Comparison of ENCODE assay signal across 8 mouse cellular contexts in the genomic region with DNA sequence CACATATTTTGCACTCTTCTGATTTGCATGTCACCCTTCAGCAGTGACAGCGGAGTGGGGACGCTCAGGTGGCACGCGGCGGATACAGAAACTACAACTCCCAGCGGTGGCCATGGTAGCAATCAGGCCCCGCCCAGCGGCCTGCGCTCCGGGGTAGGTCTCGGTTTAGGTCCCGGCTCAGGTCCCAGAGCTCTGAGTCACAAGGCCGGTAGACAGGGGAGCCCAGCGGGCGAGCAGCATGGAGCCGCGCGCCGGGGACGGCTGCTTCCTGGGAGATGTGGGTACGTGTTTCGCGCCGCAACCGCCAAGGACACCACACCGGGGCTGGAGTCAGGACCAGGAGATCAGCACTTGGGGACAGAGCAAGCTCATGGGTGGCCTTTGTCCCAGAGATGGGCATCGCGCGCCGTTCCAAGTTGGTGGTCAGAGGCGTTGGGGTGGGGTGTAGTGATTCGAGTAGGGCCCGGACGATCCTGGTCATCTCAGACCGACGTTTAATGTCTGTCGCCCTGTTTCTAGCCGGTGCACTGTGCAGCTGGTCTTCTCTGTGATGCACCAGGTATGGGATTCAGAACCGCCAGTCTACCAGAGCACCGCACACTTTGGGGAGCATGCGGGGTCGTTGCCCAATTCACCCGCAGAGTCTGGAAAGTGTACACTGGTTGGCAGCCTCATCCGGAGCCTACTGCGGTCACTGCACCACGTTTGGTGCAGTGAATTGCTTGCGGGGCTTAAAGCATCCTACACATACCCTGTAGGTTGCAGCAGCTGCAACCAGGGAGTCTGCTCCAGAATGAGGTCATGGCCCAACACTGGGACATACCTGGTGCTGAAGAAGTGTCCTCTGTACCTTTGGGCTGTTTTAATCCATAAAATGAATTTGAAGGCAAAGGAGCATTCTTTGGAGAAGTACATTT. TPM values are rescaled to one million over a fixed set of nuclear protein-coding genes. Genes with fewer than 3 reads are reported as not detected.
DNase-seq lines count a peak whose midpoint lies in the region; ATAC-seq lines count a peak whose summit lies in the region.

A gene (plus strand): TSS at position 138 of the 917 bp plus-strand sequence.

- WGBS in intestine, embryonic 14.5 days, result under 1% methylated on average over 47 of the region's 47 CpGs

- no peaks in the 10 kb centered on the region for H3K9me3 ChIP-seq in intestine, embryonic 14.5 days (ENCODE audit: control insufficient read depth, low read length)

- H3K4me1 ChIP-seq in intestine, embryonic 14.5 days (replicated peaks; ENCODE audit: control insufficient read depth, insufficient read depth, low read length), result peaks cover 9% of the 10 kb centered on the region

- H3K36me3 ChIP-seq in intestine, embryonic 14.5 days (ENCODE audit: control insufficient read depth, insufficient read depth, low read length), result no peaks in the 10 kb centered on the region

- H3K27ac ChIP-seq in intestine, embryonic 14.5 days (ENCODE audit: low read depth), result no peak within 1 kb of the TSS

- H3K27me3 ChIP-seq in intestine, embryonic 14.5 days (replicated peaks; ENCODE audit: control insufficient read depth, insufficient read depth, low read length), result no peaks in the 10 kb centered on the region

- intact Hi-C loops in left cerebral cortex, postnatal 14 days (cut with DNase I), result no loop called here

- H3K9ac ChIP-seq in intestine, embryonic 14.5 days (ENCODE audit: low read length), result peak within 1 kb of the TSS; percentile 64

- H3K4me2 ChIP-seq in intestine, embryonic 14.5 days (ENCODE audit: low read length), result peak within 1 kb of the TSS; percentile 72

- ATAC-seq in intestine, embryonic 14.5 days (replicated peaks; ENCODE audit: low FRiP score, low TSS enrichment, low read depth), result peak; percentile 94
- peak; percentile 97 for ATAC-seq in megakaryocyte-erythroid progenitor cell, adult 5-6 weeks (replicated peaks; ENCODE audit: low FRiP score, low TSS enrichment, poor library complexity, severe bottlenecking)

- peak within 1 kb of the TSS; percentile 69 for H3K4me3 ChIP-seq in intestine, embryonic 14.5 days (ENCODE audit: low read depth, low read length)

- peak; percentile 83 for DNase-seq in adrenal gland, adult 18-20 months (ENCODE audit: low spot score in 2 of 2)
- DNase-seq in embryo, embryonic 11 days, result peak; percentile 89
- peak; percentile 83 for DNase-seq in gastrocnemius, postnatal 25 days
- DNase-seq in intestine, embryonic 14.5 days (ENCODE audit: low spot score), result peak; percentile 84
- peak; percentile 78 to 83 for DNase-seq in left cerebral cortex, postnatal 14 days (ENCODE audit: low spot score in 2 of 2)
- peak; percentile 74 for DNase-seq in right cerebral cortex, postnatal 14 days
- peak; percentile 77 for DNase-seq in urinary bladder, postnatal 25 days (ENCODE audit: low spot score)

RNA-seq across cellular contexts. Expression of the gene that starts here (rescaled TPM):
- total RNA-seq in adrenal gland, adult 18-20 months (2021), result 10 to 100 TPM; 12.5 to 15.6 TPM
- total RNA-seq in gastrocnemius, postnatal 25 days (2021), result 10 to 100 TPM in 1 of 2 experiments, 1 to 10 TPM in 1; 9.9 to 10.4 TPM
- 8.5 and 12.3 TPM in 2 replicates for polyA plus RNA-seq in intestine, embryonic 14.5 days (2014; fragmentation: Nextera tagmentation; extraction: Ambion mirVana)
- total RNA-seq in left cerebral cortex, postnatal 14 days (2021), result 10 to 100 TPM; 39.0 to 44.7 TPM
- 5.4 and 9.9 TPM in 2 replicates for total RNA-seq in megakaryocyte-erythroid progenitor cell, adult 5-6 weeks (2014; fragmentation: Nextera tagmentation)
- 7.3 and 7.7 TPM in 2 replicates for total RNA-seq in megakaryocyte-erythroid progenitor cell, adult 5-6 weeks (2017)
